Mouse (Mus musculus): ENCODE measurements around the gene Rimbp2. TPM values are rescaled to one million over a fixed set of nuclear protein-coding genes. Genes with fewer than 3 reads are reported as not detected.
"Not testable (repeated sequence)": the region's sequence is repeated elsewhere in the genome, so short reads cannot be mapped to it uniquely, and the experiment has no call there.

The Rimbp2 gene
- polyA plus RNA-seq, 1 experiment: 0.17 TPM

DNA sequence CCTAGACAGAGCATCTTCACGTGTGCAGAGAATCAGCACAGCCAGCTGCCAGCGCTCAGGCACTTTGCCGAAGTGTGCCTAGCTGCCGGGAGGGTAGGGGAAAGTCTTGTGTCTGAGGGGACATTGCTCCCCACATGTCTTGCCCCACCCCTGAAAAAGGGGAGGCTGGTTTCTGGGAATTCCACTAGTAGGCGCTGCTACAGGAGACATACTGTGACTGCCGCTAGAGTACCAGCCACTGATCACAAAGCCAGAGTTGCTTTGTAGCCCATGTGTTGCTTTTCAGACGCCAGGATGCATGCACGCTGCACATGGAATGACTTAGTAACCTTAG lies 213.5 kb downstream of the Rimbp2 start:
- H3K4me1 ChIP-seq (ENCODE audit: control insufficient read depth, insufficient read depth, low read length): no peaks in the 10 kb centered on the region
- DNase-seq: no peak
- no peak overlapping the region for H3K4me3 ChIP-seq (replicated peaks; ENCODE audit: extremely low read depth, low read depth, low read length)
- 32% methylated on average over 8 of the region's 8 CpGs for WGBS
- TF ChIP-seq POLR2A (IDR thresholded peaks at IDR 0.05; ENCODE audit: borderline replicate concordance, extremely low read depth, low read depth, low read length) (no peak), CTCF (IDR thresholded peaks at IDR 0.05; ENCODE audit: insufficient read depth, low read length) (no peak)

GRCm38 (mm10) chr5:128739168-128739837 lies 214.0 kb downstream of the Rimbp2 start:
- H3K4me3 ChIP-seq (replicated peaks; ENCODE audit: extremely low read depth, low read depth, low read length): no peak overlapping the region
- WGBS: 37% methylated on average over 17 of the region's 17 CpGs
- DNase-seq: no peak
- TF ChIP-seq POLR2A (IDR thresholded peaks at IDR 0.05; ENCODE audit: borderline replicate concordance, extremely low read depth, low read depth, low read length): no peak
- TF ChIP-seq CTCF (IDR thresholded peaks at IDR 0.05; ENCODE audit: insufficient read depth, low read length): no peak
- H3K4me1 ChIP-seq (ENCODE audit: control insufficient read depth, insufficient read depth, low read length): no peaks in the 10 kb centered on the region

DNA sequence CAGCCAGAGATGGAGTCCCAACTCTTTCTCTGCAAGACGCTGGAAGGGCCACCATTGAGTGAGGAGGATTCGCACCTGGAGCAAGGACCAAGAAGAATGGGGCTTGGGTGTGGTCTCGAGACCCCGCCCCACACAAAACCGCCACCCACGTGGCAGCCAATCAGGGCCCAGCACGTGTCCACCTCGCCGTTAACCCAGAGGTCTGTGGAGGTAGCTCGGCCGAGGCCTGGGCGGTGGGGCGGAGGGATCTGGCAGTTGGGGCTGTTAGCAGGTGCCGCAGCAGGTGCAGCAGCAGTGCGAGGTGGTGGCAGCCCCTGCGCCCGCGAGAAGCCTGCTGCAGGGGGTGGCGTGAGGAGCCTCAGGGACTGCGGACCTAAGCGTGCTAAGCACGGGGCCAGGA lies 217.4 kb downstream of the Rimbp2 start:
- no peaks in the 10 kb centered on the region for H3K4me1 ChIP-seq (ENCODE audit: control insufficient read depth, insufficient read depth, low read length)
- DNase-seq: no peak
- TF ChIP-seq POLR2A (IDR thresholded peaks at IDR 0.05; ENCODE audit: borderline replicate concordance, extremely low read depth, low read depth, low read length) (no peak), CTCF (IDR thresholded peaks at IDR 0.05; ENCODE audit: insufficient read depth, low read length) (no peak)
- 64% methylated on average over 22 of the region's 22 CpGs for WGBS
- H3K4me3 ChIP-seq (replicated peaks; ENCODE audit: extremely low read depth, low read depth, low read length): no peak overlapping the region

GRCm38 (mm10) chr5:128733955-128734354 lies 219.3 kb downstream of the Rimbp2 start:
- Histone ChIP-seq H3K4me1 (ENCODE audit: control insufficient read depth, insufficient read depth, low read length) (no peaks in the 10 kb centered on the region), H3K4me3 (replicated peaks; ENCODE audit: extremely low read depth, low read depth, low read length) (no peak overlapping the region)
- DNase-seq: peak; percentile 9
- 1% methylated on average over 6 of the region's 6 CpGs for WGBS
- TF ChIP-seq CTCF (IDR thresholded peaks at IDR 0.05; ENCODE audit: insufficient read depth, low read length) (peak; percentile 81), POLR2A (IDR thresholded peaks at IDR 0.05; ENCODE audit: borderline replicate concordance, extremely low read depth, low read depth, low read length) (no peak)

DNA sequence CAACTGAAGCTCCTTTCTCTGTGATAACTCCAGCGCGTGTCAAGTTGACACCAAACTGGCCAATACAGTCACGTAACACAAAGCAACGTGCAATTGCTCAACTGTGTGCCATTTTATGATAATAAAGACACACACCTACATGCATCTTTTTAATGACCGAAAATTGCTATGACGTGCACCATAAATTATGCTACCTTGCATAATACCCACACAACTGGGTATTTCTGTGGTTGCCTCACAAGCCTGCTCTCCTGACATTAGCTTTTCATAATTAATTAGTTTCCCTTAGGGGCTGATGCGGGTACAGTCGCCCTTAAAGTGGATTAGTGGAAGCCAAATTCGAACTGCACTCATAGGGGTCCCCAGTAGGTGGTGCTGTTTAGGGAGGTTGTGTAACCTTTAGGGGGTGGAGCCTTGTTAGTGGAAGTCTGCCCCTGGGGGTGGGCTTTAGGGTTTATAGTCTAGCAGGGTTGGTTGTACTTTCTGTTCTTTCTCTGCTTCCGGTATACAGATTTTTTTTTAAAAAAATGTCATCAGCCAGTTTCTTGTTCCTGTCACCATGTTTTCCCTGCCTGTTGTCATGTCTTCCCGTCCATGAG lies 220.8 kb downstream of the Rimbp2 start:
- no peak for TF ChIP-seq POLR2A (IDR thresholded peaks at IDR 0.05; ENCODE audit: borderline replicate concordance, extremely low read depth, low read depth, low read length)
- no peak for TF ChIP-seq CTCF (IDR thresholded peaks at IDR 0.05; ENCODE audit: insufficient read depth, low read length)
- Histone ChIP-seq H3K4me3 (replicated peaks; ENCODE audit: extremely low read depth, low read depth, low read length) (no peak overlapping the region), H3K4me1 (ENCODE audit: control insufficient read depth, insufficient read depth, low read length) (no peaks in the 10 kb centered on the region)
- WGBS: 73% methylated on average over 11 of the region's 11 CpGs
- no peak for DNase-seq

GRCm38 (mm10) chr5:128730634-128731033 lies 222.7 kb downstream of the Rimbp2 start:
- no peak for DNase-seq
- H3K4me3 ChIP-seq (replicated peaks; ENCODE audit: extremely low read depth, low read depth, low read length): no peak overlapping the region
- 52% methylated on average over 5 of the region's 5 CpGs for WGBS
- TF ChIP-seq CTCF (IDR thresholded peaks at IDR 0.05; ENCODE audit: insufficient read depth, low read length) (peak; percentile 16; the same call in 1 of the 2 replicates), POLR2A (IDR thresholded peaks at IDR 0.05; ENCODE audit: borderline replicate concordance, extremely low read depth, low read depth, low read length) (no peak)
- no peaks in the 10 kb centered on the region for H3K4me1 ChIP-seq (ENCODE audit: control insufficient read depth, insufficient read depth, low read length)

- 74% methylated on average over 5 of the region's 5 CpGs for WGBS
Observed at GRCm38 (mm10) chr5:128729341-128729740, 223.9 kb downstream of the Rimbp2 start.

GRCm38 (mm10) chr5:128720461-128720860 lies 232.8 kb downstream of the Rimbp2 start:
- WGBS: 87% methylated on average over 11 of the region's 11 CpGs
- H3K4me1 ChIP-seq (ENCODE audit: control insufficient read depth, insufficient read depth, low read length); DNase-seq; H3K4me3 ChIP-seq (replicated peaks; ENCODE audit: extremely low read depth, low read depth, low read length): not testable (repeated sequence)

More at GRCm38 (mm10) chr5:128729341-128729740, 223.9 kb downstream of the Rimbp2 start:
- Histone ChIP-seq H3K4me3 (replicated peaks; ENCODE audit: extremely low read depth, low read depth, low read length) (no peak overlapping the region), H3K4me1 (ENCODE audit: control insufficient read depth, insufficient read depth, low read length) (no peaks in the 10 kb centered on the region)
- TF ChIP-seq POLR2A (IDR thresholded peaks at IDR 0.05; ENCODE audit: borderline replicate concordance, extremely low read depth, low read depth, low read length): no peak
- peak; percentile 6; the same call in 1 of the 2 replicates for TF ChIP-seq CTCF (IDR thresholded peaks at IDR 0.05; ENCODE audit: insufficient read depth, low read length)
- no peak for DNase-seq

DNA sequence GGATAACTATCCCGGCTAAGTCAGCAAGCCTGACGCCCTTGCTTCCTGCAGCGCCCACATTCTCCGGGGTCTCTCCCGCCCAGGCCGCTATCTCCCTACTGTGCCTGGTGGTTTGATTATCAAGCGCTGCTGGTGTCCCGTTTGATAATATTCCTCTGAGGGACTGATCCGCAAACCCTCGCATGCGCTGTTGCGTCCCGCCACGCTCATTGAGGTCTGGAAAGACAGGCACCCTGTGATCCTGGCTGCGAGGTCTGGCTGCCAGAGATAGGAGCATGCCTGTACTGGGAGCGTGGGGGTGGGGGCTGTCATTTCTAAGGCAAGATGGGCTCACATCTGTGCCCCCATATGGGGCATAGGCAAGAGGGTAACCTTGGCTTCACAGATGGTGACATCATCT lies 238.1 kb downstream of the Rimbp2 start:
- DNase-seq: no peak
- Histone ChIP-seq H3K4me3 (replicated peaks; ENCODE audit: extremely low read depth, low read depth, low read length) (no peak overlapping the region), H3K4me1 (ENCODE audit: control insufficient read depth, insufficient read depth, low read length) (no peaks in the 10 kb centered on the region)
- WGBS: 67% methylated on average over 16 of the region's 16 CpGs
- TF ChIP-seq CTCF (IDR thresholded peaks at IDR 0.05; ENCODE audit: insufficient read depth, low read length) (no peak), POLR2A (IDR thresholded peaks at IDR 0.05; ENCODE audit: borderline replicate concordance, extremely low read depth, low read depth, low read length) (no peak)

DNA sequence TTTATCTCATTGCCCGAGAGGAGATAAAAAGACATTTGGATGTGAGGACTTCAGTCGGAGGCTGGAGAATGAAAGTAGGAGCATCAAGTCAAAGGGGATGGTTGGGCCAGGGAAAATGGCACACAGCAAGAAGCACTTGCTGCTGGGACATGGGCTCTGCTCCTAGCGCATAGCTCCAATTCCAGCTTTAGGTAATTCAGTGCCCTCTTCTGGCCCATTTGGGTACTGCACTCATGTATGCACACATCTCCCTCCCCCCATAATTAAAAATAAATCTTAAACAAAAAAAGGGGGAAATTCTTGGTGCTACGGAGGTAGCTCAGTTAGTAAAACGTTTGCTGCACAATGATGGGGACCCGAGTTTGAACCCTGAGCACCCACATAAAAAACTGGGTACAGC lies 241.4 kb downstream of the Rimbp2 start:
- no peaks in the 10 kb centered on the region for H3K4me1 ChIP-seq (ENCODE audit: control insufficient read depth, insufficient read depth, low read length)
- no peak for DNase-seq
- 82% methylated on average over 6 of the region's 6 CpGs for WGBS
- no peak for TF ChIP-seq CTCF (IDR thresholded peaks at IDR 0.05; ENCODE audit: insufficient read depth, low read length)
- no peak for TF ChIP-seq POLR2A (IDR thresholded peaks at IDR 0.05; ENCODE audit: borderline replicate concordance, extremely low read depth, low read depth, low read length)
- no peak overlapping the region for H3K4me3 ChIP-seq (replicated peaks; ENCODE audit: extremely low read depth, low read depth, low read length)

Measured in lung, adult 2 months (tissue).